Mouse (Mus musculus) hindbrain, embryonic 16.5 days (tissue): ENCODE data around the gene Hspg2. TPM values are rescaled to one million over a fixed set of nuclear protein-coding genes. Genes with fewer than 3 reads are reported as not detected.
"Not testable (repeated sequence)": the region's sequence is repeated elsewhere in the genome, so short reads cannot be mapped to it uniquely, and the experiment has no call there.

Source experiments
- ATAC-seq: fragments of 200-750 bp; cut with Nextera tagmentation; 2 replicates; pipeline ENCODE4 v1.8.0; 2017; ENCODE audit warnings: moderate TSS enrichment, moderate library complexity
- H3K27ac ChIP-seq: fragments of 300-500 bp; sonication (generic); 2 replicates; pipeline ENCODE4 v1.5.1; 2014; ENCODE audit warnings: low read depth, mild to moderate bottlenecking, control low read depth, low read length, moderate library complexity
- H3K27me3 ChIP-seq: fragments of 300-500 bp; sonication (generic); replicated peaks from 2 replicates; pipeline ENCODE4 v1.6.1; 2014; ENCODE audit warnings: low read length; ENCODE audit not compliant: control insufficient read depth, insufficient read depth
- H3K36me3 ChIP-seq: fragments of 300-500 bp; sonication (generic); 2 replicates; pipeline ENCODE4 v1.6.1; 2014; ENCODE audit warnings: mild to moderate bottlenecking, low read length, moderate library complexity, mixed read lengths; ENCODE audit not compliant: control insufficient read depth, insufficient read depth
- H3K4me1 ChIP-seq: fragments of 300-500 bp; sonication (generic); 2 replicates; pipeline ENCODE4 v1.6.1; 2014; ENCODE audit warnings: low read depth, low read length; ENCODE audit not compliant: control insufficient read depth, insufficient read depth
- H3K4me2 ChIP-seq: fragments of 300-500 bp; sonication (generic); 2 replicates; pipeline ENCODE4 v1.6.1; 2014; ENCODE audit warnings: mild to moderate bottlenecking, low read length, control low read depth, moderate library complexity
- H3K4me3 ChIP-seq: fragments of 300-500 bp; sonication (generic); 2 replicates; pipeline ENCODE4 v1.5.1; 2014; ENCODE audit warnings: mild to moderate bottlenecking, low read length, control low read depth, moderate library complexity
- H3K9ac ChIP-seq: fragments of 300-500 bp; sonication (generic); 2 replicates; pipeline ENCODE4 v1.6.1; 2014; ENCODE audit warnings: low read depth, mild to moderate bottlenecking, control low read depth, low read length, moderate library complexity
- H3K9me3 ChIP-seq: fragments of 300-500 bp; sonication (generic); 2 replicates; pipeline ENCODE4 v1.6.1; 2014; ENCODE audit warnings: mild to moderate bottlenecking, low read length, moderate library complexity; ENCODE audit not compliant: control insufficient read depth
- WGBS: fragments of 180-500 bp; shearing (Covaris S2); extraction: QIAGEN DNeasy Blood & Tissue Kit; methylation state at CpG from one replicate; pipeline ENCODE4 v1.1.7; 2014; 5-methylcytosine and 5-hydroxymethylcytosine counted together
- polyA plus RNA-seq: library from polyadenylated mRNA; unstranded; fragments of >200 nt; fragmentation: Nextera tagmentation; extraction: Ambion mirVana; gene quantifications from 2 replicates; pipeline ENCODE4 v1.2.1, GENCODE M21; 2015

The Hspg2 gene
- polyA plus RNA-seq: 6.5 and 9.3 TPM in 2 replicates

- Histone ChIP-seq H3K27ac (peak within 1 kb of the TSS; percentile 59; the same call in 1 of the 2 replicates), H3K4me1 (peaks cover 5% of the 10 kb centered on the region), H3K4me2 (peak within 1 kb of the TSS; percentile 95), H3K4me3 (peak within 1 kb of the TSS; percentile 54), H3K36me3 (no peaks in the 10 kb centered on the region), H3K9ac (peak within 1 kb of the TSS; percentile 67), H3K27me3 (no peaks in the 10 kb centered on the region), H3K9me3 (no peaks in the 10 kb centered on the region)
- ATAC-seq: peak; percentile 87
- under 1% methylated on average over 59 of the region's 72 CpGs for WGBS
Measured at GRCm38 (mm10) chr4:137468260-137469080, at the start of gene Hspg2. Hspg2 (plus strand) TSS chr4:137468769.

- WGBS: 93% methylated on average over 4 of the region's 4 CpGs
- H3K4me2 ChIP-seq: no peak within 1 kb of the TSS
- no peaks in the 10 kb centered on the region for H3K36me3 ChIP-seq
- H3K4me3 ChIP-seq: no peak within 1 kb of the TSS
- no peaks in the 10 kb centered on the region for H3K4me1 ChIP-seq
- H3K27me3 ChIP-seq: no peaks in the 10 kb centered on the region
- no peaks in the 10 kb centered on the region for H3K9me3 ChIP-seq
- H3K27ac ChIP-seq: no peak within 1 kb of the TSS
- no peak within 1 kb of the TSS for H3K9ac ChIP-seq
- no peak for ATAC-seq
Measured at GRCm38 (mm10) chr4:137430502-137430901, 38.1 kb upstream of the Hspg2 start, which contains the start of gene Cela3b. Cela3b (minus strand) TSS chr4:137430540.

- not testable (repeated sequence) for H3K4me2 ChIP-seq, H3K27me3 ChIP-seq, H3K9me3 ChIP-seq, H3K36me3 ChIP-seq, ATAC-seq, H3K27ac ChIP-seq, H3K4me1 ChIP-seq, H3K4me3 ChIP-seq, H3K9ac ChIP-seq
- 71% methylated on average over 10 of the region's 10 CpGs for WGBS
Measured at GRCm38 (mm10) chr4:137432700-137433550, 35.6 kb upstream of the Hspg2 start.

- no peak overlapping the region for H3K4me2 ChIP-seq
- no peaks in the 10 kb centered on the region for H3K9me3 ChIP-seq
- no peaks in the 10 kb centered on the region for H3K36me3 ChIP-seq
- 83% methylated on average over 8 of the region's 8 CpGs for WGBS
- no peaks in the 10 kb centered on the region for H3K27me3 ChIP-seq
- no peak overlapping the region for H3K4me3 ChIP-seq
- H3K9ac ChIP-seq: no peak overlapping the region
- H3K4me1 ChIP-seq: no peaks in the 10 kb centered on the region
- ATAC-seq: no peak
- no peak overlapping the region for H3K27ac ChIP-seq
Measured at GRCm38 (mm10) chr4:137436979-137437669, 31.4 kb upstream of the Hspg2 start.

- no peaks in the 10 kb centered on the region for H3K4me1 ChIP-seq
- 88% methylated on average over 8 of the region's 8 CpGs for WGBS
- H3K4me3 ChIP-seq: no peak overlapping the region
Measured at GRCm38 (mm10) chr4:137438842-137439241, 29.7 kb upstream of the Hspg2 start.

GRCm38 (mm10) chr4:137441332-137441731, 27.2 kb upstream of the Hspg2 start:
- H3K4me1 ChIP-seq: no peaks in the 10 kb centered on the region
- H3K4me3 ChIP-seq: no peak overlapping the region
- 88% methylated on average over 4 of the region's 4 CpGs for WGBS
- H3K27ac ChIP-seq: no peak overlapping the region
- H3K27me3 ChIP-seq: no peaks in the 10 kb centered on the region
- no peak overlapping the region for H3K4me2 ChIP-seq
- H3K9ac ChIP-seq: no peak overlapping the region
- no peaks in the 10 kb centered on the region for H3K9me3 ChIP-seq
- ATAC-seq: no peak
- H3K36me3 ChIP-seq: no peaks in the 10 kb centered on the region

More at GRCm38 (mm10) chr4:137438842-137439241, 29.7 kb upstream of the Hspg2 start:
- Histone ChIP-seq H3K9me3 (no peaks in the 10 kb centered on the region), H3K9ac (no peak overlapping the region), H3K27me3 (no peaks in the 10 kb centered on the region), H3K36me3 (no peaks in the 10 kb centered on the region), H3K27ac (no peak overlapping the region), H3K4me2 (no peak overlapping the region)
- no peak for ATAC-seq

GRCm38 (mm10) chr4:137443625-137444024, 24.9 kb upstream of the Hspg2 start:
- Histone ChIP-seq H3K4me1 (peaks cover 3% of the 10 kb centered on the region), H3K9me3 (no peaks in the 10 kb centered on the region), H3K36me3 (no peaks in the 10 kb centered on the region), H3K27me3 (no peaks in the 10 kb centered on the region), H3K4me3 (no peak overlapping the region), H3K9ac (peak overlapping the region; percentile 9; the same call in 1 of the 2 replicates), H3K27ac (no peak overlapping the region), H3K4me2 (peak overlapping the region; percentile 47)
- no peak for ATAC-seq
- 25% methylated on average over 5 of the region's 5 CpGs for WGBS

GRCm38 (mm10) chr4:137445881-137446280, 22.7 kb upstream of the Hspg2 start:
- H3K9ac ChIP-seq: no peak overlapping the region
- H3K4me2 ChIP-seq: no peak overlapping the region
- H3K4me3 ChIP-seq: no peak overlapping the region
- no peaks in the 10 kb centered on the region for H3K9me3 ChIP-seq
- no peak for ATAC-seq
- H3K27me3 ChIP-seq: no peaks in the 10 kb centered on the region
- H3K36me3 ChIP-seq: no peaks in the 10 kb centered on the region
- no peak overlapping the region for H3K27ac ChIP-seq
- peaks cover 3% of the 10 kb centered on the region for H3K4me1 ChIP-seq
- WGBS: 94% methylated on average over 4 of the region's 4 CpGs
